Mouse (Mus musculus) CH12.LX (cell line): ENCODE results near the gene Dexi. TPM values are rescaled to one million over a fixed set of nuclear protein-coding genes. Genes with fewer than 3 reads are reported as not detected.

ENCODE experiments used
- DNase-seq: peaks from one replicate; pipeline ENCODE4 v3.0.0-alpha.2; 2013; ENCODE audit errors: extremely low read depth
- H3K27ac ChIP-seq: 2 replicates; pipeline ENCODE4 v1.5.1; 2012; ENCODE audit warnings: low read depth, mild to moderate bottlenecking, control low read depth, moderate library complexity; ENCODE audit not compliant: insufficient read depth
- H3K27me3 ChIP-seq: replicated peaks from 2 replicates; pipeline ENCODE3; 2012; ENCODE audit warnings: inconsistent platforms
- H3K36me3 ChIP-seq, 2 experiments: replicated peaks in 1 of 2; 2 replicates each; pipeline versions ENCODE3 to v1.6.1; 2012; ENCODE audit warnings: inconsistent platforms in 1 of 2, low read length in 1 of 2, mild to moderate bottlenecking in 1 of 2, mixed read lengths in 1 of 2, moderate library complexity in 1 of 2; ENCODE audit not compliant: control insufficient read depth in 1 of 2, insufficient read depth in 1 of 2
- H3K4me1 ChIP-seq, 2 experiments: 2 replicates each; pipeline ENCODE4 v1.6.1; 2012; ENCODE audit warnings: inconsistent platforms in 1 of 2, moderate library complexity in 1 of 2; ENCODE audit not compliant: insufficient read depth in 2 of 2, control insufficient read depth in 1 of 2
- H3K4me2 ChIP-seq: 2 replicates; pipeline ENCODE4 v1.6.1; 2012; ENCODE audit warnings: low read depth, mild to moderate bottlenecking, control low read depth; ENCODE audit not compliant: poor library complexity, insufficient read depth, severe bottlenecking
- H3K4me3 ChIP-seq, 3 experiments: fragments of 150-350 bp in 1 of 3; sonication (generic) in 1 of 3; replicated peaks in 1 of 3; 2 replicates each; pipeline versions ENCODE3 to v1.5.1; 2011 to 2012; ENCODE audit warnings: low read depth in 2 of 3, low read length in 2 of 3, mild to moderate bottlenecking in 2 of 3, moderate library complexity in 2 of 3, control low read depth in 1 of 3, improper control_type of control experiment in 1 of 3, inconsistent platforms in 1 of 3, mixed read lengths in 1 of 3; ENCODE audit not compliant: poor library complexity in 1 of 3
- H3K79me2 ChIP-seq: replicated peaks from 2 replicates; pipeline ENCODE4 v1.6.1; 2012; ENCODE audit warnings: mild to moderate bottlenecking, moderate library complexity; ENCODE audit not compliant: control insufficient read depth, poor library complexity, insufficient read depth, severe bottlenecking; ENCODE audit errors: extremely low read depth
- H3K9ac ChIP-seq: 2 replicates; pipeline ENCODE4 v1.6.1; 2012; ENCODE audit warnings: low read depth, mild to moderate bottlenecking, control low read depth, moderate library complexity; ENCODE audit not compliant: insufficient read depth
- H3K9me3 ChIP-seq: replicated peaks from 2 replicates; pipeline ENCODE3; 2012; ENCODE audit warnings: low read length, inconsistent platforms, mixed read lengths
- BHLHE40 ChIP-seq: IDR thresholded peaks from 2 replicates; pipeline ENCODE4 v1.6.1; 2011; ENCODE audit warnings: mild to moderate bottlenecking, low read depth, low read length, improper control_type of control experiment
- CHD2 ChIP-seq: IDR thresholded peaks from 2 replicates; pipeline ENCODE4 v1.6.1; 2011; ENCODE audit warnings: low read length, improper control_type of control experiment
- CTCF ChIP-seq, 2 experiments: IDR thresholded peaks in 1 of 2; conservative IDR thresholded peaks in 1 of 2; 2 replicates each; pipeline ENCODE4 v1.5.1; 2011 to 2012; ENCODE audit warnings: low read depth in 2 of 2, low read length in 2 of 2, improper control_type of control experiment in 1 of 2, inconsistent platforms in 1 of 2, mild to moderate bottlenecking in 1 of 2, moderate library complexity in 1 of 2
- EP300 ChIP-seq: IDR thresholded peaks from 2 replicates; pipeline ENCODE4 v1.6.1; 2011; ENCODE audit warnings: low read length, improper control_type of control experiment
- HCFC1 ChIP-seq: IDR thresholded peaks from 2 replicates; pipeline ENCODE4 v1.6.1; 2012; ENCODE audit warnings: low read depth, mild to moderate bottlenecking, inconsistent platforms, low read length, improper control_type of control experiment
- IRF4 ChIP-seq: IDR thresholded peaks from 2 replicates; pipeline ENCODE4 v1.6.1; 2014; ENCODE audit warnings: low read depth, mild to moderate bottlenecking, inconsistent platforms, low read length, improper control_type of control experiment
- JUN ChIP-seq: IDR thresholded peaks from 2 replicates; pipeline ENCODE4 v1.6.1; 2011; ENCODE audit warnings: low read depth, mild to moderate bottlenecking, low read length, improper control_type of control experiment, moderate library complexity; ENCODE audit not compliant: insufficient read depth
- JUND ChIP-seq: conservative IDR thresholded peaks from 2 replicates; pipeline ENCODE4 v1.6.1; 2011; ENCODE audit warnings: low read depth, low read length, improper control_type of control experiment
- KAT2A ChIP-seq: IDR thresholded peaks from 2 replicates; pipeline ENCODE4 v1.6.1; 2012; ENCODE audit warnings: low read length, improper control_type of control experiment, inconsistent platforms; ENCODE audit not compliant: insufficient replicate concordance
- MAFK ChIP-seq: IDR thresholded peaks from 2 replicates; pipeline ENCODE4 v1.6.1; 2011; ENCODE audit warnings: low read length, improper control_type of control experiment; ENCODE audit not compliant: insufficient replicate concordance
- MAZ ChIP-seq: IDR thresholded peaks from 2 replicates; pipeline ENCODE4 v1.6.1; 2012; ENCODE audit warnings: low read depth, mild to moderate bottlenecking, inconsistent platforms, low read length, improper control_type of control experiment, moderate library complexity
- MYC ChIP-seq: IDR thresholded peaks from 2 replicates; pipeline ENCODE4 v1.6.1; 2011; ENCODE audit warnings: low read depth, mild to moderate bottlenecking, improper control_type of control experiment, low read length
- PAX5 ChIP-seq: IDR thresholded peaks from 2 replicates; pipeline ENCODE4 v1.6.1; 2012; ENCODE audit warnings: low read length, inconsistent platforms, mixed read lengths
- POLR2AphosphoS2 ChIP-seq: IDR thresholded peaks from 2 replicates; pipeline ENCODE4 v1.6.1; 2011; ENCODE audit warnings: low read depth, low read length, improper control_type of control experiment
- RCOR1 ChIP-seq: conservative IDR thresholded peaks from 2 replicates; pipeline ENCODE4 v1.6.1; 2012; ENCODE audit warnings: low read depth, mild to moderate bottlenecking, inconsistent platforms, low read length, improper control_type of control experiment
- SIN3A ChIP-seq: IDR thresholded peaks from 2 replicates; pipeline ENCODE4 v1.6.1; 2012; ENCODE audit warnings: low read length, improper control_type of control experiment, inconsistent platforms
- SMC3 ChIP-seq: IDR thresholded peaks from 2 replicates; pipeline ENCODE4 v1.6.1; 2011; ENCODE audit warnings: low read depth, low read length, improper control_type of control experiment
- TBP ChIP-seq: conservative IDR thresholded peaks from 2 replicates; pipeline ENCODE4 v1.6.1; 2011; ENCODE audit warnings: low read depth, low read length, improper control_type of control experiment
- TCF12 ChIP-seq: IDR thresholded peaks from 2 replicates; pipeline ENCODE4 v1.6.1; 2014; ENCODE audit warnings: low read depth, mild to moderate bottlenecking, inconsistent platforms, low read length, improper control_type of control experiment
- UBTF ChIP-seq: IDR thresholded peaks from 2 replicates; pipeline ENCODE4 v1.6.1; 2012; ENCODE audit warnings: low read depth, mild to moderate bottlenecking, inconsistent platforms, low read length, improper control_type of control experiment, moderate library complexity
- USF1 ChIP-seq: IDR thresholded peaks from 2 replicates; pipeline ENCODE4 v1.6.1; 2014; ENCODE audit warnings: low read depth, mild to moderate bottlenecking, inconsistent platforms, low read length, improper control_type of control experiment
- USF2 ChIP-seq: conservative IDR thresholded peaks from 2 replicates; pipeline ENCODE4 v1.6.1; 2011; ENCODE audit warnings: low read depth, low read length, improper control_type of control experiment
- ZC3H11A ChIP-seq: IDR thresholded peaks from 2 replicates; pipeline ENCODE4 v1.6.1; 2012; ENCODE audit warnings: low read depth, mild to moderate bottlenecking, inconsistent platforms, low read length, improper control_type of control experiment
- ZMIZ1 ChIP-seq: IDR thresholded peaks from 2 replicates; pipeline ENCODE4 v1.6.1; 2012; ENCODE audit warnings: low read depth, mild to moderate bottlenecking, inconsistent platforms, low read length, improper control_type of control experiment
- dilution Hi-C: fragments of 300-500 bp; cut with MboI; formaldehyde crosslinking; loops from 2 replicates; pipeline ENCODE4 v1.14.3; 2020; ENCODE audit warnings: low sequenced_read_pairs; ENCODE audit not compliant: extremely low pct_unique_long_range_greater_than_20kb, extremely low pct_ligation_motif_present
- in situ Hi-C: fragments of 300-500 bp; cut with MboI; formaldehyde crosslinking; loops from 3 replicates; pipeline ENCODE4 v1.14.3; 2019; ENCODE audit warnings: low sequenced_read_pairs, low pct_ligation_motif_present, low pct_unique_long_range_greater_than_20kb, mixed read lengths
- polyA plus RNA-seq: library from polyadenylated mRNA; unstranded; fragments of >175 nt; gene quantifications from 2 replicates; pipeline ENCODE4 v1.2.1, GENCODE M21; 2012; ENCODE audit warnings: low read depth; ENCODE audit not compliant: insufficient read length
- total RNA-seq, 2 experiments: library from RNA; depleted of rRNA; stranded (reverse); fragments of 300-350 nt in 1 of 2; fragments of >200 nt in 1 of 2; gene quantifications; 2 replicates each; pipeline ENCODE4 v1.2.3; 2012 to 2014

Dexi gene
- total and polyA plus RNA-seq, 3 experiments, result 11.3 to 19.6 (median 14.1) TPM

DNA sequence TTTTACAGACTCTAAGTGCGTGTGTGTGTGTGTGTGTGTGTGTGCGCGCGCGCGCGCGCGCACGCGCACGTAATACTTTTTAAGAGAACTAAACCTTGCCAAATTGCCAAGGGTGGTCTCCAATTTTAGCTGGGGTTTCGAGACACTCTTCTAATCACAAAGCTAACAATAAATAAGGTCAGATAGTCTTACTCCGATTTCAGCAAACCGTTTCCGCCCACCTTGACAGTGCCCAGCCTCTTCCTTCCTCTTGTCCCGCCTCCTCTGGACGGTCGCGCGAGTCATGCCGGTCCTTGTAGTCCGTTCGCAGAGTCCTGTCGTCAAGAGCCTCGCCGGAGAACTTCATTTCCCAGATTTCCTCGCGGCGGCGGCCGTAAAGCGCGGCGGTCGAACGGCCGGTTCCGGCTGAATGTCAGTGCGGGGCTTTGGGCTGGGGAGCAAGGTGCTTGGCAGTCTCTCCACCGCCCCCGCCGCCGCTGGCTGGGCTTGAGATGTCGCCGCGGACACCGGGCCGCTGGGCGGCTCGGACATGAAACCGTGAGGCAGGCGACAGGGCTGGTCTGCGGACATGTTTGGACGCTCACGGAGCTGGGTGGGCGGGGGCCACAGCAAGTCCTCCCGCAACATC is 2.3 kb upstream of the Dexi start, which contains the start of gene Clec16a (continued):
- no peak for TF ChIP-seq SMC3
- TF ChIP-seq EP300, result no peak
- TF ChIP-seq SIN3A, result peak; percentile 98
- TF ChIP-seq USF1, result no peak
- peak; percentile 51; the same call in 1 of the 2 replicates for TF ChIP-seq MYC
- TF ChIP-seq USF2, result no peak
- no peak for TF ChIP-seq MAFK
- peak; percentile 65 for TF ChIP-seq IRF4
- peak; percentile 64; the same call in 1 of the 2 replicates for TF ChIP-seq POLR2AphosphoS2
- no peak for TF ChIP-seq JUND
- peak; percentile 88 for TF ChIP-seq TCF12
- no peak for TF ChIP-seq ZC3H11A
- peak; percentile 93 for TF ChIP-seq ZMIZ1
- no peak for TF ChIP-seq UBTF

DNA sequence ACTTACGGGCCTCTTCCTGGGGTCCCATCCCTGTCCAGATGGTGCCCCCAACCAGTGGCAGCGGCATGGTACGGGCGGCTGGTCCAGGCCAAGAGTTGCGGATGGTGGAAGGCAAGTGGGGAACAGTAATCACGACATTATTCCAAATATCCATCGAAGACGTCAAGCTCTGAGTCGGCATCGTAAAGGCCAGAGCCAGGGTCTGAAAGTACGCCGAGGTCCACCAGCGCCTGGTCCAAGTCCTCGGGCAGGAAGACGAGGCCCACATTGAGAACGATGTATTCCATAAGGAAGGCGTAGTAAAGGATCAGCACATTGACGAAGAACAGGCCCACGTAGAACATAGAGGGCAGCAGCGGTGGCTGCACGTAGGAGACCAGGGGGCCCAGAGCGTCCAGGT is 588 bp downstream of the Dexi start:
- peak overlapping the region; percentile 75 for H3K4me2 ChIP-seq
- TF ChIP-seq USF2, result no peak
- TF ChIP-seq HCFC1, result no peak
- no peak; the same call in 1 of the 2 replicates for TF ChIP-seq UBTF
- TF ChIP-seq SMC3, result no peak
- TF ChIP-seq JUN, result no peak
- TF ChIP-seq RCOR1, result no peak
- TF ChIP-seq MYC, result no peak
- TF ChIP-seq, all 38 proteins: peak for 0
- H3K4me3 ChIP-seq, result peak overlapping the region; percentile 66 to 82 (median 76)
- H3K79me2 ChIP-seq, result peaks cover 14% of the 10 kb centered on the region
- in situ Hi-C loops, result loop anchor here (25.0 kb wide), 1 partner anchor 455 kb away; no protein-coding TSS in a partner anchor
- DNase-seq, result no peak
- dilution Hi-C loops, result no loop called here
- no peak overlapping the region for H3K27ac ChIP-seq
- H3K36me3 ChIP-seq, result peaks cover 0 to 29% of the 10 kb centered on the region in 2 experiments
- H3K27me3 ChIP-seq, result peaks cover 2% of the 10 kb centered on the region
- H3K9ac ChIP-seq, result peak overlapping the region; percentile 73
- no peaks in the 10 kb centered on the region for H3K9me3 ChIP-seq
- peaks cover 16 to 67% of the 10 kb centered on the region in 2 experiments for H3K4me1 ChIP-seq

DNA sequence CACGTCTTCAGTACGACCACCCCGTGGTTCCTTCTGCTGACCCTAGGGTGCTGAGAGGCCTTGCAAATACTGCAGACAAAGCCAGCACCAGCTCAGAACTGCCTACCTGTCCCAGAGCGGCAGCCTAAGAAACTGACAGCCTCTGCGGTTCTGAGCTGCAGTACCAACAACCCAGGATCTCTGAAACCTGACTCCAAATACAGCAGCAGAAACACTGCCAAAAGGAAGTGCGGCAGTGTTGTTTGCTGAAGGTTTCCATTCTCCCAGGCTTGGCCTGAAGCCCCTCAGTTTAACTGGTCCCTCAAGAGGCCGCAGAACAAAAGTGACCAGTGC is 1.3 kb downstream of the Dexi start:
- in situ Hi-C loops, result loop anchor here (25.0 kb wide), 1 partner anchor 454 kb away; no protein-coding TSS in a partner anchor
- Histone ChIP-seq H3K4me1 (peaks cover 16 to 62% of the 10 kb centered on the region in 2 experiments), H3K27me3 (peaks cover 2% of the 10 kb centered on the region), H3K4me2 (peak overlapping the region; percentile 75), H3K9me3 (no peaks in the 10 kb centered on the region), H3K27ac (no peak overlapping the region), H3K4me3 (peak overlapping the region; percentile 66 to 82 (median 76)), H3K9ac (peak overlapping the region; percentile 73), H3K79me2 (peaks cover 10% of the 10 kb centered on the region), H3K36me3 (peaks cover 0 to 34% of the 10 kb centered on the region in 2 experiments)
- no peak for TF ChIP-seq MYC
- TF ChIP-seq MAZ, result no peak
- TF ChIP-seq TBP, result 0 out of 2 replicates have a peak, but pooled peaks have one; percentile 62
- no peak for TF ChIP-seq TCF12
- TF ChIP-seq CHD2, result no peak
- no peak for TF ChIP-seq BHLHE40
- TF ChIP-seq SIN3A, result 0 out of 2 replicates have a peak, but pooled peaks have one; percentile 11
- TF ChIP-seq CTCF (conservative IDR thresholded peaks at IDR 0.05 in 1 of 2, IDR thresholded peaks at IDR 0.05 in 1 of 2; ENCODE audit: low read depth in 2 of 2, low read length in 2 of 2), result no peak
- no peak for TF ChIP-seq ZMIZ1
- no peak for TF ChIP-seq KAT2A
- TF ChIP-seq PAX5, result no peak
- dilution Hi-C loops, result no loop called here
- DNase-seq, result no peak
